Mouse (Mus musculus): ENCODE results near the gene Olfr874. TPM values are rescaled to one million over a fixed set of nuclear protein-coding genes. Genes with fewer than 3 reads are reported as not detected.

The Olfr874 gene
- not detected for polyA plus RNA-seq (2014; fragmentation: Illumina TruSeq; extraction: RNeasy Lipid Tissue Mini Kit (QIAGEN cat#74804); ENCODE audit: low replicate concordance)

DNA sequence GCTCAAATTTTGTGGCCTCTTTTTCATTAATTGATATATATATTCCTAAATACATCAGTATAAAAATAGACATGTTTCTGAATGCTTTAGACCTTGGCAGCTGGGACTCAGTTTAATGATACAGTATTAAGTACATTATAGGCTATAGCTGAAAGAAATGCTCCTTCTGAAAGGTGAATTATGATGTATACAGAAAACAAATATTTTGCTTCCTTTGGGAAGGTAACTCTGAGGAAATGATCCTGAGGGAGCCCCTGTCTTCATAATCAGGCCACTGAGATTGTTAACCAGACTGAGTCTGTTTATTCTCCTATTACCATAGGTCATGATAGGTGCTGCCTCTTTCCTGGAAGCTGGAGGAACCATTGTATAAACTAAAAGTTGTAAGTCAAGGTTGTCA is at the start of gene Olfr874:
TSS of gene Olfr874 (plus strand) at position 301 of the 400 bp plus-strand sequence.

DNA sequence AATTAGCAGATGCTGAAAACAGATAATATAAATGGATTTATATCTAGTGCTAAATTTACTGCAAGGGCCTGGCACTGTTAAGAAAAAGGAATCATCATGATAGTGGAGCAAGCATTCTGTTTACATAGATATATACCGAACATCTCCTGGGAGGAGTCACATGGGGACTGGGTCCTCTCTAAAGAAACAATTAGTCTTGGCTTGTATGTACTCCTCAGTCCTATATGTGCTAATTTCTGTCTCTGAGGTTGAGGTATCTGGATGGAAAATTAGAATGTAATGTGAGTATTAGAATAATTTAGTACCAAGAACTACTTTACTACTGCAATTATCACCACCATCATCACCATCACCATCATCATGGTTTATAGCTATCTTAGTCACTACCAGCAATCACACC is 28.8 kb upstream of the Olfr874 start, which contains the start of gene Olfr160:
TSS of gene Olfr160 (minus strand) at position 101 of the 400 bp plus-strand sequence.

DNA sequence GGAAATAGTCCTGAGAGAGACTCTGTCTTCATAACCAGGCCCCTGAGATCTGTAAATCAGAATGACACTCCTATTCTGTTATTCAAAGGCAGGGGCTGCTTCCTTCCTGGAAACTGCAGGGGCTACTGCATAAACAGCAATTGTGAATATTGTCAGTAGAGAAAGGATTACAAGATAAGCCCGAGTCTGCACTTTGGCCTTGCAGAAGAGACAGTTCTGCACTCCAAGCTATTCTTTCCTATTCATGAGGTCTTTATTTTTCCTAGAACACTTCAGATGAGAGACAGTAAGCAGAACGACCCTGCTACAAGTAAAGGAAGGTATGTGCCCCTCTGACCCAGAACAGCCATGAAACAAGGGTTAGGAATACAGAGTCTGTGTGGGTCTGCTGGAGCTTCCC is 26.9 kb downstream of the Olfr874 start, which contains the start of gene Olfr875:
TSS of gene Olfr875 (plus strand) at position 99 of the 400 bp plus-strand sequence.

Other genes starting within 250 kb of the Olfr874 start
- gene Esam, start 217.0 kb upstream of the Olfr874 start, polyA plus RNA-seq (2014; fragmentation: Illumina TruSeq; extraction: RNeasy Lipid Tissue Mini Kit (QIAGEN cat#74804); ENCODE audit: low replicate concordance), result 2.2 TPM
- gene Vsig2, start 205.9 kb upstream of the Olfr874 start, polyA plus RNA-seq (2014; fragmentation: Illumina TruSeq; extraction: RNeasy Lipid Tissue Mini Kit (QIAGEN cat#74804); ENCODE audit: low replicate concordance), result 2.5 TPM
- gene Nrgn, start 192.2 kb upstream of the Olfr874 start, polyA plus RNA-seq (2014; fragmentation: Illumina TruSeq; extraction: RNeasy Lipid Tissue Mini Kit (QIAGEN cat#74804); ENCODE audit: low replicate concordance), result not detected
- 43.5 TPM for gene Siae, start 189.4 kb upstream of the Olfr874 start, polyA plus RNA-seq (2014; fragmentation: Illumina TruSeq; extraction: RNeasy Lipid Tissue Mini Kit (QIAGEN cat#74804); ENCODE audit: low replicate concordance)
- gene Spa17, start 131.4 kb upstream of the Olfr874 start, polyA plus RNA-seq (2014; fragmentation: Illumina TruSeq; extraction: RNeasy Lipid Tissue Mini Kit (QIAGEN cat#74804); ENCODE audit: low replicate concordance), result 12.0 TPM
- gene Tbrg1, start 87.8 kb upstream of the Olfr874 start, polyA plus RNA-seq (2014; fragmentation: Illumina TruSeq; extraction: RNeasy Lipid Tissue Mini Kit (QIAGEN cat#74804); ENCODE audit: low replicate concordance), result 25.2 TPM
- gene Panx3, start 75.9 kb upstream of the Olfr874 start, polyA plus RNA-seq (2014; fragmentation: Illumina TruSeq; extraction: RNeasy Lipid Tissue Mini Kit (QIAGEN cat#74804); ENCODE audit: low replicate concordance), result not detected
- gene Olfr160, start 28.9 kb upstream of the Olfr874 start, polyA plus RNA-seq (2014; fragmentation: Illumina TruSeq; extraction: RNeasy Lipid Tissue Mini Kit (QIAGEN cat#74804); ENCODE audit: low replicate concordance), result not detected
- not detected for gene Olfr875, start 26.8 kb downstream of the Olfr874 start, polyA plus RNA-seq (2014; fragmentation: Illumina TruSeq; extraction: RNeasy Lipid Tissue Mini Kit (QIAGEN cat#74804); ENCODE audit: low replicate concordance)
- not detected for gene Olfr876, start 57.9 kb downstream of the Olfr874 start, polyA plus RNA-seq (2014; fragmentation: Illumina TruSeq; extraction: RNeasy Lipid Tissue Mini Kit (QIAGEN cat#74804); ENCODE audit: low replicate concordance)
- not detected for gene Olfr877, start 109.2 kb downstream of the Olfr874 start, polyA plus RNA-seq (2014; fragmentation: Illumina TruSeq; extraction: RNeasy Lipid Tissue Mini Kit (QIAGEN cat#74804); ENCODE audit: low replicate concordance)
- not detected for gene Olfr145, start 151.6 kb downstream of the Olfr874 start, polyA plus RNA-seq (2014; fragmentation: Illumina TruSeq; extraction: RNeasy Lipid Tissue Mini Kit (QIAGEN cat#74804); ENCODE audit: low replicate concordance)
- not detected for gene Olfr878, start 172.7 kb downstream of the Olfr874 start, polyA plus RNA-seq (2014; fragmentation: Illumina TruSeq; extraction: RNeasy Lipid Tissue Mini Kit (QIAGEN cat#74804); ENCODE audit: low replicate concordance)
- gene Olfr881, start 246.7 kb downstream of the Olfr874 start, polyA plus RNA-seq (2014; fragmentation: Illumina TruSeq; extraction: RNeasy Lipid Tissue Mini Kit (QIAGEN cat#74804); ENCODE audit: low replicate concordance), result not detected

All from small intestine, adult 10 weeks (tissue).